Mouse (Mus musculus) hematopoietic stem cell, adult 5-6 weeks (primary cell): ENCODE results near the gene Inpp5b. TPM values are rescaled to one million over a fixed set of nuclear protein-coding genes. Genes with fewer than 3 reads are reported as not detected.
"Not testable (repeated sequence)": the region's sequence is repeated elsewhere in the genome, so short reads cannot be mapped to it uniquely, and the experiment has no call there.

Experiments used
- ATAC-seq, 2 experiments: fragments of 125-278 bp in 1 of 2; replicated peaks in 1 of 2; 2 replicates each; pipeline ENCODE4 v1.8.0; 2016 to 2017; ENCODE audit warnings: inconsistent platforms in 2 of 2, mild to moderate bottlenecking in 2 of 2, moderate number of reproducible peaks in 2 of 2, low read depth in 1 of 2, moderate TSS enrichment in 1 of 2; ENCODE audit not compliant: low FRiP score in 2 of 2, poor library complexity in 2 of 2, severe bottlenecking in 2 of 2, insufficient read depth in 1 of 2, low TSS enrichment in 1 of 2
- total RNA-seq: library from RNA; stranded (forward); fragments of 172-1452, 232-1000 nt; gene quantifications from 2 replicates; pipeline ENCODE4 v1.2.3, GENCODE M21; 2017

Inpp5b gene
- total RNA-seq, 1 experiment from 2014 or later = 42.3 TPM

DNA sequence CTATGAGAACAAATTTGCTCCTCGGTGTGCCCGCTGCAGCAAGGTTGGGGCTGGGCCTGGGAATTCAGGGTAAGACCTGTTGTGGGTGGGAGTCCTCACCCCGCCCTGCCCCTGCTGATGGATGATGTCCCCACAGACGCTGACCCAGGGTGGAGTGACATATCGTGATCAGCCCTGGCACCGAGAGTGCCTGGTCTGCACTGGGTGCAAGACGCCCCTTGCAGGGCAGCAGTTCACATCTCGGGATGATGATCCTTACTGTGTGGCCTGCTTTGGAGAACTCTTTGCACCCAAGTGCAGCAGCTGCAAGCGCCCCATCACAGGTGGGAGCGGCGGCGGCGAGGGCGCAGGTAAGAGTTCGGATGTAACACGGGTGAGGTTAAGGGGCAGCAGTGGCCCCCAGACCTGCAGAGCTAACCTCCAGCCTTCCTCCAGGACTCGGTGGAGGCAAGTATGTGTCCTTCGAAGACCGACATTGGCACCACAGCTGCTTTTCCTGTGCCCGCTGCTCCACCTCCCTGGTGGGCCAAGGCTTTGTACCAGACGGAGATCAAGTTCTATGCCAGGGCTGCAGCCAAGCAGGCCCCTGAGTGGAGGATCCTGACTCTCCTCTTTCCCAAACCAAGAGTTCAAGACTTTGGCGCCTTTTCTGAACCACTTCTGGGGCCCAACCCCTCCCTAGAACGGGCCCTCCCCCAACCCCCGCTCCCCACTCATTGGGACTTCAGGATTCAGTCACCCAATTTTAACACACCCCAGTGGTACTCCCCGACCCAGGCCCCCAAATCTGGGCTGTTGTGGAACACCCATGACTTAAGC, 34.1 kb upstream of the Inpp5b start:
- ATAC-seq = not testable (repeated sequence)

DNA sequence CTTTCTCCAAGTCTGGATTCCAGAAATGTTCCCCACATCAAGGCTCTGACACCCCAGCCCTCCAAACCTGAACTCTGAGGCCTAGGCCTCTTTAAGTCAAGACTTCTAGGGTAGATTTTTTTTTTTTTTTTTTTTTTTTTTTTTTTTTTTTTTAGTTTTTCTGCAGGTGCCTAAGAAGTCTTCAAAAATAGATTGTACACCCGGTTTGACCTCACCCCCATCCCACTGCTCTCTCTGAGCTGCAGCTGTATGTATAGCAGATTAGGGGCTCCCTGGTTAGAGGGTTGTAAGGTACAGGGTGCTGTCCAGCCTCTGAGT, 33.5 kb upstream of the Inpp5b start:
- ATAC-seq = not testable (repeated sequence)

DNA sequence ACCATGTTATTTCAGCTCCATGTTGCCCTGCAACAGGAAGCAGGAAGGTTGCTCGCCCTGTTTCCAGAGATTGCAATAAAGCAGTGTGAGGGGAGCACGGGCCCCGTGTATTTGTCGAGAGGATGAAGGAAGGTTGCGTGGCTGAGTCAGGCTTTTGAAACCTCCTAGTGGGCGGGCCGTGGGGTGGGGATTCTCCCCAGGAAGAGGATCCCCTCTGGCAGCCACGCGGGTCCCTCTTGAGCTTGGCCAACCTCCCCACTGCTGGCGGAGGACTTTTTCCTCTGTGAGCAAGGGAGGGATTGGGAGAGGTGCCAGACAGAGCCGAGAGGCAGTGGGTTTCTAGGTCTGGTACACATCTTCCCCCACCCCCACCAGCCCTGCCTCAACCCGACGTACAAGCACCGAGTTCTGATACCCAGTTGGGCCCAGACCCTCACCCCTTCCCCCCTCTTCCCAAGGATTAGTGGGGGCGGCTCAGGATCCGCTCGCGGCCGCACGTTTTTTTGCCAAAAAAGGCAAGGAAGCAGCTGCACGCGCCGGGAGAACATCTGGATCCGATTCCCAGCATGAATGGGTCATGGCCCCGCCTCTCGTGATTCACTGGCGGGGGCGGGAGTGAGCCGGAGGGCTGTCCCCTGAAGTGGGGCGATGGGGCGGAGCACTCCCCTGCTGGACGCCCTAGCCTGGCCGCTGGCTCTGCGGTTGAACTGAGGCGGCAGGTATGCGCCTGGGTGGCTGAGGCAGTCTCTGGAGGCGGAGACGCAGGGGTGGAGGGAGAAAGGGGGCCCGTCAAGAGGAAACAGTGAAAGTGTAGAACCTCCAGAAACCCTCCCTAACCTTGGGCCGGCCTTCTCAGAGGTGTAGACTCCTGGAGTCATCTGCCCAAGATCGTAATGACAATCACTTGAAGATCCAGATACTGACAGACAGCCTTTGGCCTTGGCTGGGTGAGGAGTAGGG, 32.9 kb upstream of the Inpp5b start:
- peak; percentile 66 to 73 for ATAC-seq

DNA sequence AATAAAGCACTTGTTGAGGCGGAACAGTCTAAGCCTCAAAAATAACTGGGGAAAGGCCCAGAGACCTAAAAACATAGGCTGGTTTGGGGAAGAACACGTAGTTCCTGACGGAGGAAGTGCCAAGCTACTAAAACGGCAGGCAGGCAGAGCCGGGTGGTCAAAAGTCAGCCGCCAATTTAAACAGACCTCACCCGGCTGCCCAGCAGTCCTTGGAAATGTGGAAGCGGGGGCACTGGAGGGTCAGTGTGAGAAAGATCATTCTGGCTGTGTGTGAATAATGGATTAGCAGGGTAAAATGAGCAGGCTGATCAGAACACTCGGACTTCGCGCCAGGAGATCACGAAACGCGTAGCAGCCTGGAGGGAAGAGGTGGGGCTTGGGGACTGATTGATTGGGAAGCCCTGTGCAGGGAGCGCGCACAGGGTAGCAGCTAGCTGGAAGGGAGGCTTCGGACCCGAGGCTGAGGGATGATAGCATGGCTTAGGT, 31.6 kb upstream of the Inpp5b start:
- ATAC-seq = peak in 1 of 2 experiments; percentile 14; a peak in 1 of 4 replicates

DNA sequence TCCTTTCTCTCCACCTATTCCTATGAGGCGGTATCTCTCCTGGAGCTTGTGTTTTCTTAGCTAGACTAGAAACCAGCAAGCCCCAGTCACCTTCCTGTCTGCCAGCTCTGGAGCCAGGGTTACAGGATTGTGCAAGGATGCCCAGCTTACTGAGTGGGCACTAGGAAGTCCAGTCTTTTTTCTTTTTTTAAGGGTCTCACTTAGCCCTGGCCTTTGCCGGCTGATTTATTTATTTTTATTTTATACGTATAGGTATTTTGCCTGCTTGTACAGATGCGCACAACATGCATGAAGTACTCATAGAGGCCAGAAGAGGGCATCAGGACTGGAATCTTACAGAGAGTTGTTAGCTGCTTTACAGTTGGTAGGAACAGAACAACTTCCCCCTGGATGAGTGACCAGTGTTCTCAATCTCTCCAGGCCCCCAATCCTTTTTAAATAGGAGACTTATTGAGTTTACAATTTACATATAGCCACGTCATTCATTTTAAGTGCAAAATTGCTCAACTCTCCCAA, 30.8 kb upstream of the Inpp5b start:
- peak; percentile 25 to 28; a peak in 2 of 4 replicates for ATAC-seq

DNA sequence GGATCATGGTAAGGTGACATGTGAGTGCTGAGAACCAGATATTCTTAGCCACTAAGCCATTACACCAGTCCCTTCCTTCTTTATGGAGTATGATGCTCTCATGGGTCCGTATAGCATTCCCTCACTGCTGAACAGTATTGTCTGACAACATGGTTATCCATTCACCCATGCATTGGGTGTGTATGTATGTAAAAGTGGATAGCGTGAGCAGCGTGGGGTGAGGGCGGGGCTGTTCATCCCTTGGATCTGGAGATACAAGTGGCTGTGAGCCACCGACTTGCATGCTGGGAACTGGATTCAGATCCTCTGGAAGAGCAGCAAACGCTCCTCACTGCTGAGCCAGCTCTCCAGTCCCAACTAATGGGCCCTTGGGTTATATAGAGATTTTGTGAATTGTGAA, 29.0 kb upstream of the Inpp5b start:
- ATAC-seq = no peak

DNA sequence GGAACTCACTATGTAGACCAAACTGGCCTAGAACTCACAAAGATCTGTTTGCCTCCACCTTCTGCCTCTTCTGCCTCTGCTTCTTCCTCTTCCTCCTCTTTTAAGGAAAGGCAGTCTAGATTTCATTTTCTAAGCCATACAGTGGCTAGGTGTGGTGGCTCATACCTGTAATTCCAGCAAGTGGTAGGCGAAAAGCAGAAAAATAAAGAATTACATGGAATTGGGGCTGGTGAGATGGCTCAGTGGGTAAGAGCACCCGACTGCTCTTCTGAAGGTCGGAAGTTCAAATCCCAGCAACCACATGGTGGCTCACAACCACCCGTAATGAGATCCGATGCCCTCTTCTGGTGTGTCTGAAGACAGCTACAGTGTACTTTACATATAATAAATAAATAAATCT, 27.8 kb upstream of the Inpp5b start:
- not testable (repeated sequence) for ATAC-seq

DNA sequence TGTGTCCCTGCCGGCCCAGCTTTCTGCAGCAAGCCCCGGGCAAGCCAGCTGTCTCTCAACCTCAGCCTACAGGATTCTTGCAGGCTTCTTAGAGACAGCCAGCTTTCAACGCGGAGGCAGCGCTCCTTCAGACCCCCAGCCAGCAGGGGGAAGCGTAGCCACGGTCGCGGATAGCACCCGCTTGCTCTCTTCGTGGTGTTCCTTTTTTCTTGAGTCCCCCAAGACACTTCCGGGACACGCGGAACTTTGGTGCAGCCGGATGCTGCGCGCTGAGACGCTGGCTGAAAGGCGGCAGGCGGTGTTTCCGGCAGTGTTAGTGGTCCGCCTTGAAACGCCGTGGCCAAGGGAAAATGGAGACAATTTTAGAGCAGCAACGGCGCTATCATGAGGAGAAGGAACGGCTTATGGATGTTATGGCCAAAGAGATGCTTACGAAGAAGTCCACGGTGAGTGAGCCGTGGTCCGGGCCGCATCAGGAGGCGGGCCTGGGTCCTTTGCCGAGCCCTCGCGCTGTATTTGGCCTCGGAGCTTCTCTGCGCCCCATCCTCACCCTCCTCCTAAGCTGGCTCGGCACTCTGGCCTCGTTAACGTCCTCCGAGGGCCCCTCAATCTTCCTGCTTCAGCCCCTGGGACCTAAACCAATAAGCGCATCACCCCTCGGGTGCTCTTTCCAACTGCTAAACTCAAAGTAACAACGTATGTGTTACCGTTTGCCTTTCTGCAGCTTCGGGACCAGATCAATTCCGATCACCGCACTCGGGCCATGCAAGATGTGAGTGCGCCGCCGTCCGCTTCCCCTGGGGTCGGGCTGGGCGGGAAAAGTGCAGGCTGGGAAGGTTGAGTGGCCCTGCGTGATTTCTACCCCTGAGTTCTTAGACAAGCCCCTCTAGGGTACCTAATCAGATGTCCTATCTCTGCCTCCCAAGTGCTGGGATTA, 26.8 kb upstream of the Inpp5b start, which contains the start of gene Sf3a3:
Gene Sf3a3 (plus strand): TSS at position 232 of the 937 bp plus-strand sequence.
- ATAC-seq = peak; percentile 91 to 93

DNA sequence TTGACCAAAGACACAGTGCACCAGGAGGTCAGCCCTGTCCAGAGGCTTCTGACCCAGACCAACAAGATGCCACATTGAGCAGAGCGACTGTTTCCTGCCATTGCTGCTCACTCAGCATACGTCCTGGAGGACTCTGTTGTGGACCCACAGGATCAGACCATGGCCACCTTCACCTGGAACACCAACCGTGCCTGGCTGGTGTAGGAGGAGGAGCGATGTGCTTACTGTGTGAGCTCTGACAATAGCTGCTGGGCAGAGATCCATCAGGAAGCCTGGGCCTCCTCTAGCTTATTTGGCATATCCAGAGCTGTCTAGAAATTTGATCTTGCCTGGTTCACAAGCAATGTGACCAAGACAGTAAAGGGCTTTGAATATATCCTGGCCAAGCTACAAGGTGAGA, 22.5 kb upstream of the Inpp5b start:
- no peak for ATAC-seq

DNA sequence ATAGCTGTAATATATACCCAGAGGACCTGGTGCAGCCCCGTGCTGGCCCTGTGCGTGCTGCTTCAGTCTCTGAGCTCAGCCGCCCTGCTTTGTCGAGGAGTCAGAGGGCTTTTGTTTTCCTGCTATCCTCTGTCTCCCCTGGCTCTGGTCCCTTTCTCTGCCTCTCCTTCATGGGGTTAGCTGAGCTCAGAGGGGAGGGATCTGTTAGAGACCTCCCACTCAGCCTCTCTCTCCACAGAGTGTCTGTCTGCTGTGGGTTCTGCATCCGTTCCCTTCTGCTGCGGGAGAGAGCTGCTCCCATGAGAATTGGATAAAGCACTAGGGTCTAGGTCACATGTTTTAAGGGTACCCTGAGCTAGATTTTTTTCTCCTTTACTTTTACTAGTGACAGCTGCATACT, 15.5 kb upstream of the Inpp5b start:
- ATAC-seq = no peak

DNA sequence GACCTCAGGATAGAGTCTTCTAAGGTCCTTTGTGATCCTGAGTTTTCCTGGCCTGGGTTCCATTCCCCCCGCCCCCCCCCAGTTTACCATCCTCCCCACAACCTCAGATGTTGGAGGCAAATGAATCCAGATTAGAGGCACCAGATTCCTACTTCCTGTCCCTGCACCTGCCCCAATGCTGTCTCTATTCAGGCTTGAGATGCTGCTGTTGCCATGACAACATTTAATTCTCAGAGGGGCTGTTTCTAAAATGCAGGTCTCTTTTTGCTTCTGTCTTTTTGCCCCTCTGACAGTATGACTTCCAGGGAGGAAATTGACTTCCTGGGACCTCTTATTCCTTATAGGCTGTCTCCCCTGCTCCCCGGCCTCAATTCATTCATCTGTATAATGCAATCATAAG, 4.7 kb upstream of the Inpp5b start:
- ATAC-seq = no peak

DNA sequence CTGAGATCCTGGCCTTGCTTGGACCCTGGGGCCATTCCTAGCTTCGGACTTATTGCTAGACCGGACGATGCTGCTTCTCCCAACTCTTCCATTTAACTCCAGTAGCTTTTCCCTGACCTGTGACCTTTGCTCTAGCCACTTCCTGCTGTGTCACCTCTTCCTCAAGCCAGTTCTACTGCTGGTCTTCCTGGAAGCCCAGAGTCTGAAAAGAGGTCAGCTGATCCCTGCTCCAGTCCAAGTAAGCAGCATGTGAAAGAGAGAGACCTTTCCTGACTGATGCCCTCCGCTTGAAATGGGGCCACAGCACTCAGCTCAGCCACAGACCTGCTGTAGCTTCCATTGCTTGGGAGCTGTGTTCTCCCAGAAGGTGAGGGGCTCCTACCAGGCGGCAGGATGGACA, 4.2 kb upstream of the Inpp5b start:
- ATAC-seq = no peak

DNA sequence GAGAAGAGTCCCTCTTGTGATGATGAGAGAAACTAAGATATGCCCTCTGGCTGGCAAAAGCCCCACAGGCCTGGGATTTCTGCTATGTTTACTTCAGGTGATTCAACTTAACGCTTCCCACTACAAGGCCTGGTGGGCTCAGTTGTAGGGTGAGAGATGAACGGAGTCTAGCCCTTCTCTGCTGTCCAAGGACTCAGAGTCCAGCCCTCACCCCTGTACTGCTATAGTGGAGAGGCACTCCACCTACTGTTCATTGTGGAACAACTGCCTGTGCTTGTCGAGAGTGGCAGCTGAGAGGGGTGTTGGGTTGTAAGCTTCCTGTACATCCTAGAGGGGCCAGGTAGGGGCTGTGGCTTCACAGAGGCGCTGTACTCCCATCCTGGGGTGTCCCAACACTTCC, 3.6 kb upstream of the Inpp5b start:
- ATAC-seq = no peak

DNA sequence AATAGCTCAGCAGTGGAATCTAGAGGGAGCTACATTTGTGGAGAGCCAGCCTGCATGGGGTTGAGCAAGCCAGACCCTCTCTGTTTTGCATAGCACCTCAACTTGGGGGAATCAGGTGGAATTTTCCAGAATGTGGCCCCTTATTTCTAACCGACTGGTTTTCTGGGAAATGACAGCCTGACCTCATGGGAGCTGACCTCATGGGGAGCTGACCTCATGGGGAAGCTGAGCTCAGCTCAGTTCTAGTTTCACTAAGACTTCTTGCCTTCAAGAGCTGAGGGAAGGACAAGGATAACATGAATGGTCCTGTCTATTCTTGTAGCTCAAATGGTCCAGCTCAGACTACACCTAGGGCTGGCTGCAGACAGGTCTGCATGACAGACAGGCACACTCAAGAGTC, 2.9 kb upstream of the Inpp5b start:
- ATAC-seq = no peak

DNA sequence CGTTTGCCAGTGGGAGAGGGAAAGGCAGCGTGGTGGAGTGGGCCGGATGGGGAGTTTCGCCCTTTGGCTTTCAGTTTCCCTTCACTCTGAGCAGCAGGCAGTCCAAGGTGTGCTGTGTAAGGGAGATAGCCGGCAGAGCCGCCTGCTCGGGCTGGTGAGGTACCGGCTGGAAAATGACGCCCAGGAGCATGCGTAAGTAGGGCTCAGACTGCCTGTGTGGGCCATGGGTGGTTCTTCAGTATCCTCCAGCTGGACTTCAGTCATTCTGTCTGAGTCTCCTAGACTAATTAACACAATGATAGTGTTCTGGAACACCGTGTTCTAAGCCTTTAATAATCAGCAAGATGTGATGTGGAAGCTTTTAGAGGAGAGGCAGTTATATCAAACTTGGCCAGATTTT, 1.2 kb downstream of the Inpp5b start:
- ATAC-seq = no peak

DNA sequence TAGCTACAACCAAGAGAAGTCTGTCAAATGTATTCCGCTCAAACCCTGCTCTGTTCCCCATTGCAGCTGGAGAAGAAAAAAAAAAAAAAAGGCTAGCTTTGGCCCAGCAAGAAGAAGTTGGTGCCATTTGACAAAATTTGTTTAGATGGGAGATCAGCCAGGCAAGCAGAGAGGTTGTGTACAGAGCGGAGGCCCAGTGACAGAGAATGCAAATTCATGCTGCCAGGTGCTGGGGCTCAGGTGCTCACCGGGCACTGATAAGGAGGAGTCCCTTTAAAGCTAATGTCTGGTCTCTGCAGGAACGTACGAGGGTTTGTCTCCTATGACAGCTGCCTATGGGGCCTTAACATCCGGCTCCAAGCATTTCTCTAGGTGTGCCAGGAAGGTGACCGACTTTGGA, 4.9 kb downstream of the Inpp5b start:
- ATAC-seq = no peak

DNA sequence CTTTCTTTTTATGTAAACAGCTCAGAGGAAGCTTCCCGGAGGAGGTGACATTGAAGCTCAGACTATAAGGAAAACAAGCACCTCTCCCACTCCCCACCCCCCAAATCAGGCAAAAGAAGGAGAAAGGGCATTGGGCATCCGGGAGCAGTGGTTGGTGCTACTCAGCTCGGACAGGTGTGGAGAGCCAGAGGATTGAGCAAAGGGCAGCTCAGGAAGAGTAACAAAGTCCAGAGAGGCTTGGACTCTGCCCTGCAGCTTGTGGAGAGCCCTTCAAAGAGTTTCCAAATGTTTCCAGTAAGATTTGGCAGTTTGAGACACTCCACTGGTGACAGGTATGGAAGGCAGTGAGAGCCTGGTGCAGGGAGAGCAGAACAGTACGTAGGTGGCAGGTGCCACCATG, 6.2 kb downstream of the Inpp5b start:
- ATAC-seq = no peak
